Mouse (Mus musculus): ENCODE results near the gene Zmym3. TPM values are rescaled to one million over a fixed set of nuclear protein-coding genes. Genes with fewer than 3 reads are reported as not detected.

Gene Zmym3
- polyA plus RNA-seq, 1 experiment from 2014 or later: 6.5 TPM

Other genes with a start within 250 kb of the Zmym3 start
- 18.7 and 19.4 TPM in 2 replicates for gene Snx12, start 198.3 kb downstream of the Zmym3 start, polyA plus RNA-seq (2015; fragmentation: Nextera tagmentation; extraction: Ambion mirVana)
- 1.2 and 1.7 TPM in 2 replicates for gene Foxo4, start 166.3 kb downstream of the Zmym3 start, polyA plus RNA-seq (2015; fragmentation: Nextera tagmentation; extraction: Ambion mirVana)
- not detected in 2 replicates for gene Gm614, start 156.9 kb downstream of the Zmym3 start, polyA plus RNA-seq (2015; fragmentation: Nextera tagmentation; extraction: Ambion mirVana)
- 7.3 and 8.2 TPM in 2 replicates for gene Il2rg, start 152.6 kb downstream of the Zmym3 start, polyA plus RNA-seq (2015; fragmentation: Nextera tagmentation; extraction: Ambion mirVana)
- gene Gm20489, start 151.8 kb downstream of the Zmym3 start, polyA plus RNA-seq (2015; fragmentation: Nextera tagmentation; extraction: Ambion mirVana): not detected in 2 replicates
- gene Med12, start 146.8 kb downstream of the Zmym3 start, polyA plus RNA-seq (2015; fragmentation: Nextera tagmentation; extraction: Ambion mirVana): 21.6 and 25.5 TPM in 2 replicates
- gene Nlgn3, start 121.7 kb downstream of the Zmym3 start, polyA plus RNA-seq (2015; fragmentation: Nextera tagmentation; extraction: Ambion mirVana): 0.06 and 0.11 TPM in 2 replicates
- gene Gjb1, start 44.5 kb downstream of the Zmym3 start, polyA plus RNA-seq (2015; fragmentation: Nextera tagmentation; extraction: Ambion mirVana): 147 and 174 TPM in 2 replicates
- 93.5 and 101 TPM in 2 replicates for gene Nono, start 8.5 kb upstream of the Zmym3 start, polyA plus RNA-seq (2015; fragmentation: Nextera tagmentation; extraction: Ambion mirVana)
- 2.8 and 6.5 TPM in 2 replicates for gene Itgb1bp2, start 28.2 kb upstream of the Zmym3 start, polyA plus RNA-seq (2015; fragmentation: Nextera tagmentation; extraction: Ambion mirVana)
- gene Taf1, start 111.9 kb upstream of the Zmym3 start, polyA plus RNA-seq (2015; fragmentation: Nextera tagmentation; extraction: Ambion mirVana): 5.8 and 6.2 TPM in 2 replicates
- gene Ogt, start 219.2 kb upstream of the Zmym3 start, polyA plus RNA-seq (2015; fragmentation: Nextera tagmentation; extraction: Ambion mirVana): 54.1 and 55.6 TPM in 2 replicates

Data from liver, embryonic 16.5 days (tissue).